Mouse (Mus musculus) liver, adult 2 months (tissue): ENCODE results near the gene Sap30bp. TPM values are rescaled to one million over a fixed set of nuclear protein-coding genes. Genes with fewer than 3 reads are reported as not detected.

Source experiments
- DNase-seq: peaks from one replicate; pipeline ENCODE4 v3.0.0-alpha.2; 2011; ENCODE audit warnings: low read depth, low spot score; ENCODE audit errors: extremely low read depth
- H3K27ac ChIP-seq: fragments of 200-500 bp; replicated peaks from 2 replicates; pipeline ENCODE4 v1.5.1; 2012; ENCODE audit warnings: low read depth, mild to moderate bottlenecking, control low read depth, inconsistent platforms, low read length; ENCODE audit not compliant: insufficient read depth
- H3K27me3 ChIP-seq: fragments of 200-500 bp; 2 replicates; pipeline ENCODE4 v1.6.1; 2012; ENCODE audit warnings: mild to moderate bottlenecking, moderate library complexity, low read length, inconsistent platforms; ENCODE audit not compliant: control insufficient read depth, insufficient read depth
- H3K36me3 ChIP-seq: fragments of 200-500 bp; 2 replicates; pipeline ENCODE4 v1.6.1; 2012; ENCODE audit warnings: low read length, inconsistent platforms; ENCODE audit not compliant: control insufficient read depth, insufficient read depth
- H3K4me1 ChIP-seq: fragments of 200-500 bp; 2 replicates; pipeline ENCODE4 v1.6.1; 2011; ENCODE audit warnings: low read length; ENCODE audit not compliant: control insufficient read depth, insufficient read depth
- H3K4me3 ChIP-seq: fragments of 200-500 bp; 2 replicates; pipeline ENCODE4 v1.5.1; 2011; ENCODE audit warnings: low read depth, mild to moderate bottlenecking, control low read depth, low read length, moderate library complexity; ENCODE audit not compliant: insufficient read depth
- H3K79me2 ChIP-seq: fragments of 200-500 bp; 2 replicates; pipeline ENCODE4 v1.6.1; 2012; ENCODE audit warnings: inconsistent platforms, mild to moderate bottlenecking, low read length, moderate library complexity; ENCODE audit not compliant: control insufficient read depth, insufficient read depth
- H3K9ac ChIP-seq: fragments of 200-500 bp; 2 replicates; pipeline ENCODE4 v1.6.1; 2012; ENCODE audit warnings: low read depth, mild to moderate bottlenecking, control low read depth, inconsistent platforms, low read length
- CTCF ChIP-seq: fragments of 200-500 bp; IDR thresholded peaks from 2 replicates; pipeline ENCODE4 v1.5.1; 2011; ENCODE audit warnings: low read depth, low read length, control low read depth
- POLR2A ChIP-seq: fragments of 200-500 bp; IDR thresholded peaks from 2 replicates; pipeline ENCODE4 v1.6.1; 2011; ENCODE audit warnings: low read length, control low read depth; ENCODE audit not compliant: insufficient read depth; ENCODE audit errors: extremely low read depth
- WGBS: fragments of 180-500 bp; shearing (Covaris S2); methylation state at CpG from one replicate; pipeline ENCODE4 v1.1.7; 2018; 5-methylcytosine and 5-hydroxymethylcytosine counted together
- polyA plus RNA-seq: library from polyadenylated mRNA; depleted of rRNA; stranded (reverse); fragments of >200 nt; gene quantifications from 2 replicates; pipeline ENCODE4 v1.2.3, GENCODE M21; 2012
- total RNA-seq: library from RNA; depleted of rRNA; stranded (reverse); fragments of >200 nt; gene quantifications from 2 replicates; pipeline ENCODE4 v1.2.3, GENCODE M21; 2014

Sap30bp gene
- total and polyA plus RNA-seq, 2 experiments = 12.7 to 16.0 TPM

DNA sequence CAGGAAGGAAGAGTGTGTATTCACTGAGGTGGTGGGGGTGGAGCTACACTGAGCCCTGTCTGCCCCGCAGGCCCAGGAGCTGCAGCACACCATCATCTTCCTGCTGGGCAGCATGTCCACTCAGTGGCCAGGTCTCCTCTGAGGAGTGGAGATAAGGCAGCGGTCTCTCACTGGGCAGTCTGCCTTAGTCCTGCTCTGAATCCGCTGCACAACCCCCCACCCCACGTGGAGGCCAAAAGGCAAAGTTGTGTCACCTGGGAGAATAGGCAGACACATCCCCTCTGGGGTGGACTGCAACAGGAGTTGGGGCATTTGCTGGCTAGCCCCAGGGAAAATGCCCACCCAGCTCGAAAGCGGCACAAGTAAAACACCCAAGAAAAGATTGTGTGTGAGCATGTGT is 40.9 kb upstream of the Sap30bp start:
- Histone ChIP-seq H3K27me3 (no peaks in the 10 kb centered on the region), H3K36me3 (peaks cover 3% of the 10 kb centered on the region; the same call in 1 of the 2 replicates), H3K79me2 (no peaks in the 10 kb centered on the region), H3K9ac (no peak overlapping the region), H3K4me3 (no peak overlapping the region), H3K4me1 (no peaks in the 10 kb centered on the region), H3K27ac (no peak overlapping the region)
- WGBS = 58% methylated on average over 6 of the region's 6 CpGs
- no peak for TF ChIP-seq CTCF
- DNase-seq = no peak

DNA sequence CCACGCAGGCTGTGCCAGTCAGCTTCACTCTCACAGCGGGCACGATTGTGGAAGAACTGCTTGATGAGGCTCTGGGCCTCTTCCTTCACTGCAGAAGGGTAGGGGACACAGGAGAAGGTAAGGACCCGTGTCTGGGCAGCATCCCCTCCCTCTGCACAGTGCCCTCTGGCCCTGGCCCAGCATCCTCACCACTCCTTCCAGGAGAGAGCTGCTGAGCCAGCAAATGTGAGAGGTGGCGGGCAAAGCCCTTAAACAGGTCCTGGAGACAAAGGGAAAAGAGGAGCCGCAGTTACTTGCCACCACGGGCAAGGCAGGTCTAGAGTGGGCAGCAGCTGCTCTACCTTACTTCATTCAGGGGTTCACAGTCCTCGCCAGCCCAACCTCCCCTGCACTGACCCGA is 40.0 kb upstream of the Sap30bp start:
- TF ChIP-seq POLR2A = no peak
- no peak for TF ChIP-seq CTCF
- Histone ChIP-seq H3K79me2 (no peaks in the 10 kb centered on the region), H3K4me1 (no peaks in the 10 kb centered on the region), H3K4me3 (no peak overlapping the region), H3K27me3 (no peaks in the 10 kb centered on the region), H3K9ac (no peak overlapping the region), H3K36me3 (peaks cover 3% of the 10 kb centered on the region; the same call in 1 of the 2 replicates), H3K27ac (no peak overlapping the region)
- WGBS = 89% methylated on average over 9 of the region's 9 CpGs
- no peak for DNase-seq

DNA sequence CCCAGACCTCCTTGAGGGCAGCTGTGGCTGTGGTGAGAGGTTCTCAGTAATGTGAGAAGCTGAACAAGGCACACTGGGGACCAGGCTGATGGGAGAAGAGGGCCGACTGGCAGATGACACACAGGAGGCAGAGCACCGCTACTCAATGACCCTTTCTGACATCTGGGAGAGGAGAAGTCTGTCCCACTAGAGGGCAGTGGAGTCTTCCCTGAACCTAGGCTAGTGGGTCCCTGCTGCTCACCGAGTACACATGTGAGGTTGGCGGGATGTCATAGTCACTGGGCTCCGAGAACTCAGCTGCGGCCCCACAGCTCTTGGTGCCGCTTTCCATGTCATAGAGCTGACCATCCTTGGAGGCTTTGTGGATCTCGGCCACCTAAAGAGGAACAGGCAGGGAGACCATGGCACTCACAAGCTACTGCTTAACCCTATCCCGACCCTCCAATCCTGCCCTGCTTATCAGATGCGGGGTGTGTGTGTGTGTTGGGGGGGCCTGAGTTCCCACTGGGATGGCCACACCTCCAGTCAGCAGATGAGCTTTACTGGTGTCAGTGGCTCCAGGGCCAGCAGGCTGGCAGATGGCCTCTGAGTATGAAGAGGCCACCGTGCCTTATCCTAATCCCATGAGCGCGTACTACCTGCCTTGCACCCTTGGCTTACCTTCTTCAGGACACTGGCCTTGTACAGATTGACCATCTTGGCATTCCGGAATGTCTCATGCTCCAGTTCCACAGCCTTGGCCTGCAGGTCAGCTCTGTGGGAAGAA is 38.1 kb upstream of the Sap30bp start:
- Histone ChIP-seq H3K36me3 (peaks cover 3% of the 10 kb centered on the region; the same call in 1 of the 2 replicates), H3K27me3 (no peaks in the 10 kb centered on the region), H3K4me1 (no peaks in the 10 kb centered on the region), H3K9ac (no peak overlapping the region), H3K79me2 (no peaks in the 10 kb centered on the region), H3K4me3 (no peak overlapping the region), H3K27ac (no peak overlapping the region)
- WGBS = 90% methylated on average over 14 of the region's 14 CpGs
- no peak for DNase-seq
- TF ChIP-seq POLR2A (no peak), CTCF (peak; percentile 24; the same call in 1 of the 2 replicates)

DNA sequence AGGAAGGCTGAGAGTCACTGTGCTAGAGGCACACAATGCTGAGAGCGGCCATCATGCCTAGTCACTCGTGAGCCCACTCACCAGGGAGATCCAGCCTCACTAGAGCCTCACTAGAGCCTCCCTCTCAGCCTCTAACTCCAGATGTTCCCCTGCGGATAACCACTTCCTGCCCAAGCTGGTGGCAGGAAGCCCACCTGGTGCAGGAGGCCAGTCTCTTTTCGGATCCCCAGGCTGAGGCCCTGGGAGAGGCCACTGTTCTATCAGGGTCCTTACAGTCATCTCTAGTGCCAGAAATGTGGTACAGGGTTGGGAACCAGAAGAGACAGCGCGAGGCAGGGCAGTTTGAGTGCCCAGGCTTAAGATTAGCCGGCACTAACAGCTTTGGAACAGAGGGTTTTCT is 34.6 kb upstream of the Sap30bp start:
- H3K36me3 ChIP-seq = peaks cover 3% of the 10 kb centered on the region; the same call in 1 of the 2 replicates
- no peak overlapping the region for H3K9ac ChIP-seq

DNA sequence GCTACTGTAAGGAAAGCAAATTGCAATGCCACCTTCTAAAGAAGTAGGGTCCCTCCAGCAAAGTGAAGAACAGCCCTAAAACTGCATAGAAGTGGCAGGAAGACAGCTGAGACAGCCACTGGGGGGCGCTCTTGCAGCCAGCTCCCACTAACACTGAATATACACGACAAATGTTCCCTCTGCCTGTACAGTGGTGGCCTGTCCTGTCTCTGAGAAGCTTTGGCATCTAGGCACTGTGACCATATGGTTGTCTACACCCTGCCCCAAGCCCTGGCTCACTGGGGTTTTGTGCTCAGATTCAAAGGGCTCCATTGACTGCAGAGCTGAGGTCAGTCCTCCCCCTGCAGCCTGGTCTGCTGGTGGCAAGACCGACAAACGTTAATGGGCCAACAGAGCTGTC is 34.2 kb upstream of the Sap30bp start:
- Histone ChIP-seq H3K79me2 (no peaks in the 10 kb centered on the region), H3K27me3 (no peaks in the 10 kb centered on the region), H3K4me1 (0 out of 2 replicates have a peak, but pooled peaks cover 1% of the 10 kb centered on the region), H3K36me3 (peaks cover 2% of the 10 kb centered on the region; the same call in 1 of the 2 replicates), H3K9ac (no peak overlapping the region), H3K4me3 (no peak overlapping the region), H3K27ac (no peak overlapping the region)
- DNase-seq = peak; percentile 10
- peak; percentile 79 for TF ChIP-seq CTCF
- TF ChIP-seq POLR2A = no peak
- 50% methylated on average over 4 of the region's 4 CpGs for WGBS

More for the DNA sequence above, 34.6 kb upstream of the Sap30bp start:
- Histone ChIP-seq H3K79me2 (no peaks in the 10 kb centered on the region), H3K4me1 (0 out of 2 replicates have a peak, but pooled peaks cover 1% of the 10 kb centered on the region), H3K27ac (no peak overlapping the region), H3K27me3 (no peaks in the 10 kb centered on the region), H3K4me3 (no peak overlapping the region)
- 89% methylated on average over 7 of the region's 7 CpGs for WGBS
- TF ChIP-seq POLR2A (no peak), CTCF (no peak)
- DNase-seq = no peak
